Mouse (Mus musculus) lung, adult 2 months (tissue): ENCODE results near the gene Plppr5.

Experiments used
- CTCF ChIP-seq: fragments of 200-500 bp; IDR thresholded peaks from 2 replicates; pipeline ENCODE4 v1.5.1; 2011; ENCODE audit warnings: mild to moderate bottlenecking, low read length, control low read depth; ENCODE audit not compliant: insufficient read depth
- POLR2A ChIP-seq: fragments of 200-500 bp; IDR thresholded peaks from 2 replicates; pipeline ENCODE4 v1.6.1; 2011; ENCODE audit warnings: low read depth, mild to moderate bottlenecking, control low read depth, low read length, borderline replicate concordance; ENCODE audit errors: extremely low read depth

- TF ChIP-seq CTCF: no peak
- TF ChIP-seq POLR2A: no peak
These were observed 142.1 kb downstream of the Plppr5 start for GRCm38 (mm10) chr3:117716534-117717280.
